Mouse (Mus musculus): ENCODE measurements at regions not wholly inside any gene's neighbourhood (a gene's known extent, or its start where the extent isn't known, plus 50 kb on each side); places are given as distances from the start of the nearest gene placed in this dataset.

GRCm38 (mm10) chrX:42332906-42333305 is 156.6 kb upstream of the Tex13c2 start:
- Histone ChIP-seq H3K9me3 (replicated peaks; ENCODE audit: control insufficient read depth, low read length, poor library complexity, severe bottlenecking) (no peaks in the 10 kb centered on the region), H3K4me1 (ENCODE audit: control insufficient read depth, insufficient read depth, low read length) (no peaks in the 10 kb centered on the region), H3K27me3 (ENCODE audit: control insufficient read depth, insufficient read depth, low read depth, low read length) (no peaks in the 10 kb centered on the region), H3K4me3 (ENCODE audit: low read depth, low read length) (no peak overlapping the region), H3K9ac (ENCODE audit: low read depth, low read length) (no peak overlapping the region), H3K27ac (ENCODE audit: low read length) (no peak overlapping the region), H3K4me2 (ENCODE audit: low read length) (no peak overlapping the region), H3K36me3 (ENCODE audit: control insufficient read depth, insufficient read depth, low read length) (no peaks in the 10 kb centered on the region)
- no peak for ATAC-seq
- WGBS, result 80% methylated on average over 7 of the region's 7 CpGs

- no peak overlapping the region for H3K4me2 ChIP-seq (ENCODE audit: low read length)
- WGBS, result 74% methylated on average over 4 of the region's 4 CpGs
These were observed 155.9 kb upstream of the Tex13c2 start for GRCm38 (mm10) chrX:42333631-42334030.

DNA sequence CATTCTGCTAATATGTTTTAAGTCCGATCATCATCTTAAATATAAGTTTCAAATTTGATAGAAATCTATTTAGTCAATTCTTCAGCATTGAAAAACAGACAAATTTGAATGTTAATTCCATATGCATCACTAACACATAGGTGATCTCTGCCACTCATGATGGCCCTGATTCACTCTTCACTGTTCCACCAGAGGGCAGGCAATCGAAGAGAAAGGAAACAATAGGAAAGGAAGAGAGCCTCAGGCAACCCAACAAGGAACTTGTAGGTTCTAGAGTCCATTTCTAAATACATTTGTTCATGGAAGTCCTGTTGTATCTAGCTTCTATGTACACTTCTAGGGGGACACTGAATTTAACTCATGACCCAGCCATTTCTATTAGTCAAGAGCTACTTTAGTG is 154.7 kb upstream of the Tex13c2 start:
- no peak overlapping the region for H3K27ac ChIP-seq (ENCODE audit: low read length)
- ATAC-seq, result no peak
- WGBS, result 89% methylated on average over 2 of the region's 2 CpGs
- H3K4me1 ChIP-seq (ENCODE audit: control insufficient read depth, insufficient read depth, low read length), result no peaks in the 10 kb centered on the region
- no peak overlapping the region for H3K9ac ChIP-seq (ENCODE audit: low read depth, low read length)
- no peaks in the 10 kb centered on the region for H3K36me3 ChIP-seq (ENCODE audit: control insufficient read depth, insufficient read depth, low read length)
- no peaks in the 10 kb centered on the region for H3K9me3 ChIP-seq (replicated peaks; ENCODE audit: control insufficient read depth, low read length, poor library complexity, severe bottlenecking)
- H3K4me2 ChIP-seq (ENCODE audit: low read length), result no peak overlapping the region
- H3K4me3 ChIP-seq (ENCODE audit: low read depth, low read length), result no peak overlapping the region
- no peaks in the 10 kb centered on the region for H3K27me3 ChIP-seq (ENCODE audit: control insufficient read depth, insufficient read depth, low read depth, low read length)

More at GRCm38 (mm10) chrX:42333631-42334030, 155.9 kb upstream of the Tex13c2 start:
- no peaks in the 10 kb centered on the region for H3K36me3 ChIP-seq (ENCODE audit: control insufficient read depth, insufficient read depth, low read length)
- no peak for ATAC-seq
- H3K4me3 ChIP-seq (ENCODE audit: low read depth, low read length), result no peak overlapping the region
- H3K27ac ChIP-seq (ENCODE audit: low read length), result no peak overlapping the region
- no peaks in the 10 kb centered on the region for H3K4me1 ChIP-seq (ENCODE audit: control insufficient read depth, insufficient read depth, low read length)
- H3K9ac ChIP-seq (ENCODE audit: low read depth, low read length), result no peak overlapping the region
- no peaks in the 10 kb centered on the region for H3K27me3 ChIP-seq (ENCODE audit: control insufficient read depth, insufficient read depth, low read depth, low read length)
- no peaks in the 10 kb centered on the region for H3K9me3 ChIP-seq (replicated peaks; ENCODE audit: control insufficient read depth, low read length, poor library complexity, severe bottlenecking)

DNA sequence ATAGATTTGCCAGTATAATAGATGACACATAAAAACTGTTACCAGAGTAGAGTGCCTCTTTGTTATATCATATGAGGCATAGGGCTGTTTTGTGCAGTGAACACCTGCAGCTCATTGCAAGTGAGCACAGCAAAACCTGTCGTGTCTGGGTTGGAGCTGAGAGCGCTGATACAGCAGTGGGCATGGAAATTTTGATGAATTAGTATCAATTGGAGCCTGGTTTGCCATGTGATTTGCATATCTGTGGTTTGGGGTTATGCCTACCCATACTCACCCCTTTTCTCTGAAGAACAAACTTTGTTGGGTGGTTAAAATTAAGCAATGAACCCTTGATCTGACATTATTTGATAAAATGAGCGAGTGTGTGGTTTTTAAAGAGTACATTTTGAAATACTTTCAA is 152.7 kb upstream of the Tex13c2 start:
- 86% methylated on average over 3 of the region's 3 CpGs for WGBS
- H3K9ac ChIP-seq (ENCODE audit: low read depth, low read length), result no peak overlapping the region
- no peak for ATAC-seq
- no peak overlapping the region for H3K4me2 ChIP-seq (ENCODE audit: low read length)
- no peaks in the 10 kb centered on the region for H3K36me3 ChIP-seq (ENCODE audit: control insufficient read depth, insufficient read depth, low read length)
- no peak overlapping the region for H3K4me3 ChIP-seq (ENCODE audit: low read depth, low read length)
- no peaks in the 10 kb centered on the region for H3K27me3 ChIP-seq (ENCODE audit: control insufficient read depth, insufficient read depth, low read depth, low read length)
- no peaks in the 10 kb centered on the region for H3K4me1 ChIP-seq (ENCODE audit: control insufficient read depth, insufficient read depth, low read length)
- no peak overlapping the region for H3K27ac ChIP-seq (ENCODE audit: low read length)
- H3K9me3 ChIP-seq (replicated peaks; ENCODE audit: control insufficient read depth, low read length, poor library complexity, severe bottlenecking), result no peaks in the 10 kb centered on the region

GRCm38 (mm10) chrX:42342362-42342761 is 147.1 kb upstream of the Tex13c2 start:
- no peaks in the 10 kb centered on the region for H3K9me3 ChIP-seq (replicated peaks; ENCODE audit: control insufficient read depth, low read length, poor library complexity, severe bottlenecking)
- no peak overlapping the region for H3K4me2 ChIP-seq (ENCODE audit: low read length)
- H3K27ac ChIP-seq (ENCODE audit: low read length), result 0 out of 2 replicates have a peak overlapping the region, but pooled peaks have one; percentile 28
- H3K27me3 ChIP-seq (ENCODE audit: control insufficient read depth, insufficient read depth, low read depth, low read length), result no peaks in the 10 kb centered on the region
- no peak overlapping the region for H3K9ac ChIP-seq (ENCODE audit: low read depth, low read length)
- H3K36me3 ChIP-seq (ENCODE audit: control insufficient read depth, insufficient read depth, low read length), result no peaks in the 10 kb centered on the region
- peak; percentile 78 for ATAC-seq
- WGBS, result 34% methylated on average over 7 of the region's 7 CpGs
- no peak overlapping the region for H3K4me3 ChIP-seq (ENCODE audit: low read depth, low read length)
- H3K4me1 ChIP-seq (ENCODE audit: control insufficient read depth, insufficient read depth, low read length), result peaks cover 8% of the 10 kb centered on the region

DNA sequence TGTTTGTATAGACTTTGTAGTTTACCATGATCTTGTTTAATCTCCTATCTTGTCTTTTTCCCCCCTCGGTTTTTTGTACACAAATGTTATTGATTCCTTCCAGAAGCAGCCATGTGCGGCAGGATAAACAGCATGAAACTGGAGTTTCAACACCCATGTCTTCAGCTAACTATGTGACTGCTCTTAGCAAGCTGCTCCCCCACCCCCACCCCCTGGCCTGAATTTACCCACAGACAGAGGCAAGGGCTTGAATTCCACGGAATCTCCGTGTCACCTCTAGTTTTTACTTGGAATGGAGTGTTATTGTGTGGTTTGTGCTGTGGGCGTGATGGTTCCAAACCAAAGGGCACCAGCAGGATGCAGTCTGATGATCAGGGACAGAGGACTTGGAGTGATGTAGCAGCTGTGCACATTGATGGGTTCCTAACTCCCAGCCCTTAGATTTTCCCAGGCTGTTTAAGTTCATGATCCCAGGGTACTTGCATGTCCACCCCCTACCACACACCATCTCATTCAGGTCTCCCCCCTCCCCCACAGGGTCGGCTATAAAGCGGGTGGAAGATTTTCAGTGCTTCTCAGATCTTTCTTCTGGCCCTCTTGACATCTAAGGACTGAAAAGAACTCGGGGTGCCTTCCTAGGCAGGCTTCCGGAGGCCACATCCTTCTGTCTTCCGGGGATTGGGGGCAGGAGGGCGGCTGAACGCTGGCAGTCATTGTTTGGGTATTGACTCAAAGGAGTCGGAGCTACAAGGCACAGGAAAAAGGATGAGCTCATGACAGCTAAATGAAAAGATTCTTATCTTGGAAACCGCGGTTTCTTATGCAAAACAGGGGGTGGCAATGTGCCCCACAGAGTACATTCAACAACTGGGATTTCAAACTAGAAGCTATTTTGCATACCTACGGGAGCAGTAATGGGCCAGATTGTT is 146.3 kb upstream of the Tex13c2 start:
- Histone ChIP-seq H3K36me3 (ENCODE audit: control insufficient read depth, insufficient read depth, low read length) (no peaks in the 10 kb centered on the region), H3K27ac (ENCODE audit: low read length) (peak overlapping the region; percentile 57), H3K9ac (ENCODE audit: low read depth, low read length) (no peak overlapping the region), H3K4me2 (ENCODE audit: low read length) (peak overlapping the region; percentile 39), H3K4me1 (ENCODE audit: control insufficient read depth, insufficient read depth, low read length) (peaks cover 8% of the 10 kb centered on the region), H3K9me3 (replicated peaks; ENCODE audit: control insufficient read depth, low read length, poor library complexity, severe bottlenecking) (no peaks in the 10 kb centered on the region), H3K27me3 (ENCODE audit: control insufficient read depth, insufficient read depth, low read depth, low read length) (no peaks in the 10 kb centered on the region), H3K4me3 (ENCODE audit: low read depth, low read length) (no peak overlapping the region)
- peak; percentile 58; the same call in 1 of the 2 replicates for ATAC-seq
- 13% methylated on average over 16 of the region's 16 CpGs for WGBS

DNA sequence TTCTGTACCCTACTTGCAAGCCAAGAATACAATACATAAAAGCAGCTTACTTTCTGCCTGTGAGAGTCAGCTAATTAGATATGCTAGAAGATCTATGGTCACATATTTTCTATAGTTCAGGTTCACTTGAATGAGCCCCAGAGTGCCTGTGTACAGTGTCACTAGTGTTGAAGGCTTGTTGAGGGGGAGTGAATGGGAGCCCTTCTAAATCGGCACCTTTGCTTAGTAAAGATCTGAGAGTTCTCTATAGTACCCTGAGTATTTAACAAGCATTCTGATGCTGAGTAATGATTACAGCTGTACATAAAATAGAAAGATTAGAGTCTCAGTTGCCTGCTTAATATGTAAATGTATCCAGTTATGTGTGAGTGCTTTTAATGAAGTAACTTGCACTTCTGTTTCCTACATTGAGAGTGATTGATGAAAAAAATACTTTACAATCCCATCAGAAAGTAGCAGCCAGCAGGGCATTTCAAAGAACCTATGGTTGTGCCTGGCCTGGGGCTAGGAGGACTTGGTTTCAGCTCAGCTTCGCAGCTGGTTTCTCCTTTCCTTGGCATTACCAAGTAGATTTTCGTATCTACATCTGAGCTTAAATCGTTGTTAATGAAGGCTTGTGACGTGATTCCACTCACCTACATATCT is 136.8 kb upstream of the Tex13c2 start:
- ATAC-seq, result no peak
- H3K9me3 ChIP-seq (replicated peaks; ENCODE audit: control insufficient read depth, low read length, poor library complexity, severe bottlenecking), result no peaks in the 10 kb centered on the region
- no peaks in the 10 kb centered on the region for H3K36me3 ChIP-seq (ENCODE audit: control insufficient read depth, insufficient read depth, low read length)
- no peak overlapping the region for H3K27ac ChIP-seq (ENCODE audit: low read length)
- H3K4me2 ChIP-seq (ENCODE audit: low read length), result no peak overlapping the region
- H3K4me1 ChIP-seq (ENCODE audit: control insufficient read depth, insufficient read depth, low read length), result no peaks in the 10 kb centered on the region; the same call in 1 of the 2 replicates
- WGBS, result 59% methylated on average over 5 of the region's 5 CpGs
- H3K9ac ChIP-seq (ENCODE audit: low read depth, low read length), result no peak overlapping the region
- no peak overlapping the region for H3K4me3 ChIP-seq (ENCODE audit: low read depth, low read length)
- H3K27me3 ChIP-seq (ENCODE audit: control insufficient read depth, insufficient read depth, low read depth, low read length), result no peaks in the 10 kb centered on the region

GRCm38 (mm10) chrX:42359381-42360172 is 129.9 kb upstream of the Tex13c2 start:
- Histone ChIP-seq H3K9ac (ENCODE audit: low read depth, low read length) (no peak overlapping the region), H3K4me3 (ENCODE audit: low read depth, low read length) (no peak overlapping the region), H3K27me3 (ENCODE audit: control insufficient read depth, insufficient read depth, low read depth, low read length) (no peaks in the 10 kb centered on the region), H3K4me2 (ENCODE audit: low read length) (peak overlapping the region; percentile 47), H3K4me1 (ENCODE audit: control insufficient read depth, insufficient read depth, low read length) (no peaks in the 10 kb centered on the region; the same call in 1 of the 2 replicates), H3K9me3 (replicated peaks; ENCODE audit: control insufficient read depth, low read length, poor library complexity, severe bottlenecking) (no peaks in the 10 kb centered on the region), H3K27ac (ENCODE audit: low read length) (no peak overlapping the region), H3K36me3 (ENCODE audit: control insufficient read depth, insufficient read depth, low read length) (no peaks in the 10 kb centered on the region)
- no peak for ATAC-seq
- 18% methylated on average over 8 of the region's 12 CpGs for whole genome bisulfite sequencing

All from midbrain, embryonic 16.5 days (tissue).